Mouse (Mus musculus) spleen, adult 18-20 months (tissue): ENCODE results near the gene Rhoq.

Experiments used
- DNase-seq, 2 experiments: peaks; one replicate each; pipeline ENCODE4 v3.0.0; 2022; ENCODE audit warnings: mixed read lengths in 2 of 2

Gene Rhoq

GRCm38 (mm10) chr17:87011301-87012019 is 48.6 kb downstream of the Rhoq start:
- no peak for DNase-seq

GRCm38 (mm10) chr17:87019692-87020091 is 56.8 kb downstream of the Rhoq start:
- no peak for DNase-seq

DNA sequence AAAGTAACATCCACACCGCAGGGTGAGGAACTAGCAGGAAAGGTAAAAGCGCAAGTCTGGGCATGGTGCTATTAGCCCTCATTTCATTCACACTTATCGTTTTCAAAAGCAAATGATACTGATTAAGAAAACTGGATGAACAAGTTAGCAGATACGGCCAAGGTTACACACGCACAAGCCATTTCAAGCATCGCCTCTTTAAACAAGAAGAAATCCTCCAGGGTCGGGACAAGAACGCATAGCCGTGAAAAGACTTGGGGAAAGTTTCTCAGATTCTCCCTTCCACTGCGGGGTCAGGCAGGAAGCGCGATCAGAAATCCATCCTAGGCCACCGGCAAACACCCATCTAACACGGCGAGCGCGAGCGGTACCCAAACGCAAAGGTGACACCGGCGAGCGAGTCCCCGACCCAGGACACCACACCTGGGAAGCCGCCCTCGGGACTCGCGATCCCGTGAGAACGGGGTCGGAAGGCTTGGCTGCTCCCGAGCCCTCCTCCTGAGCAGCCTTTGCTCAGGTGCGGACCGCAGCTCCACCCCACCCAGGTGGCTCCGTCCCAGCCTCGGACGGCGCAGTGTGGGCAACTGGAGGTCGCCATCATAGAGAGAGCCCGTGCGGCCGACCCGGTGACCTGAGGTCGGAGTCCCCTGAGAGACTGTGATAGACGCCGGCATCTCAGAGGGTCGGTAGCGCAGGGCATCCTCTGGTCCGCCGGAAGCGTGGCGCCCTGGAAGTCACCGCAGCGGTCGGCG is 61.8 kb downstream of the Rhoq start:
- DNase-seq = no peak

- peak; percentile 96 to 99 for DNase-seq
Measured at GRCm38 (mm10) chr17:87025269-87025949, 62.5 kb downstream of the Rhoq start, which contains the start of the genes Pigf and Cript. TSS of gene Pigf (minus strand) at chr17:87025406. TSS of gene Cript (plus strand) at chr17:87025550.

- peak in 1 of 2 experiments; percentile 42 for DNase-seq
Measured at GRCm38 (mm10) chr17:87036141-87037073, 73.5 kb downstream of the Rhoq start.

DNA sequence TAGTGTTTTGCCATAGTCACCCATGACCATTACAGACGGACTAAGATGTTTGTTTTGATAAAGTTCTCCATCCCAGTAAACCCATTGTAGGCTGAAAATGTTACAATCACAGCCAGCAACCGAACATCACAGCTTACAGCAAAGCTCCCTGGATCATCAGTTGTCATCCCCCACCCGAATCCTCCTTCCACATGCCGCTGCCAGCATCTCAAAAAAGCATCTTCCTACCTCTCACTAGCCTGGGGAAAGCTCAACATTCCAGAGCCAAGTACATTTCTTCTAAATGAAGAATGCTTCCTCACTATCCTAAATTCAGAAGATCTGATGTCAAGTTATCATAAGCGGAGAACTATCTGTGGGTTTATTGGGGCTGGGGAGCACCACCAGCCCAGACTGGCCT is 75.6 kb downstream of the Rhoq start:
- DNase-seq = no peak

DNA sequence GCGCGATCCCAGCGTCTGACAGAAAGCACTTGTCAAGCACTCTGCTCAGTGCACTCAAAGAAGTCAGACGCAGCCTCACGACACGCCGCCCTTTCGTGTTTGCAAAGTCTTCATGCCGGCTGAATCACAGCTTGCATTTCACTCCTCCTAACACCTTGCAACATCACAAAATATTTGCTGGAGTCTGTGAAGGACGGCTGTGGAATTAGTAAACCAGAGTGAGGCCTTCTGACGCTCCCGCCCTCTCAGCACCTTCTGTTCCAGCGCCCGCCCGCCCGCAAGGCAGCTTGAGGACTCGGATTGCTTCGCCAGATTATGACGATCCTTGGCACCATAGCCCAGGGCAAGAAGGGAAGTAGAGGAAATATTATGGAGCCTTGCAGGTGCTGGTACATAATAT is 78.9 kb downstream of the Rhoq start:
- DNase-seq = no peak

GRCm38 (mm10) chr17:87044364-87044763 is 81.5 kb downstream of the Rhoq start:
- peak; percentile 69 to 90 for DNase-seq

DNA sequence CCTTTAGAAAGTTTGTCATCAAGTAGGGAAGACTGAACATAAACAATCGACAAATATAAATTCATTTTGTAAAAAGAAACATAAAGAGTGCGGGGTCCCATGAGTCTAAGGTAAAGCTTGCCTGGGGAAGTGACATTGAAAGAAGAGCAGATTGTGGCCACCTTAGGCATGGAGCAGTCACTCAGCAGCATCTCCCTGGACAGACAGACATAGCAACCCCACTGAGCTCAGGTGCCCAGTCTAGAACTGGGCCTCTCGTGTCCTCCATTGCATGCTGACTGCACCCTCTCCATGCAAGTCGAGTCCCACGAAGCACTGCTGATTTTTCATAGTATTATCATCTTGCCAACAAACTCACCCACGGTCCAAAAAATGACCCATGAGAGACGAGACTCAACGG is 81.9 kb downstream of the Rhoq start:
- DNase-seq = no peak
